ENCODE assay signal across 9 mouse cellular contexts in genomic region chr11:79083018-79083441, GRCm38 (mm10).
DNase-seq lines count a peak whose midpoint lies in the region; ATAC-seq lines count a peak whose summit lies in the region.
"Had no signal": no experiment of that assay in that cellular context is flagged by ENCODE, and none has a peak within 500 bp of the region (broad histone marks: within the 10 kb centered on the region; RNA-seq: fewer than 3 reads in every experiment).

No protein-coding gene starts in this region.

- peak overlapping the region; percentile 26 for H3K4me2 ChIP-seq in heart, embryonic 12.5 days
- H3K4me2 ChIP-seq in forebrain, embryonic 12.5 days = no peak overlapping the region
- H3K4me2 ChIP-seq: neural tube, embryonic 13.5 days had no signal

- H3K27me3 ChIP-seq in heart, embryonic 12.5 days (replicated peaks) = no peaks in the 10 kb centered on the region
- H3K27me3 ChIP-seq in forebrain, embryonic 12.5 days = no peaks in the 10 kb centered on the region
- H3K27me3 ChIP-seq: neural tube, embryonic 13.5 days had no signal

- intact Hi-C loops in left cerebral cortex, postnatal 4 days (cut with DNase I) = no loop called here

- H3K4me3 ChIP-seq in heart, embryonic 12.5 days = no peak overlapping the region
- no peak overlapping the region for H3K4me3 ChIP-seq in forebrain, embryonic 12.5 days (replicated peaks)
- H3K4me3 ChIP-seq: neural tube, embryonic 13.5 days had no signal

- peak; percentile 33 to 34 for DNase-seq in left cerebral cortex, adult 18-20 months (ENCODE audit: low spot score in 2 of 2)
- no peak for DNase-seq in left cerebral cortex, postnatal 4 days
- peak; percentile 67 to 81 for DNase-seq in kidney, postnatal 25 days
- peak; percentile 65 for DNase-seq in mesoderm, embryonic 11.5 days (ENCODE audit: low read depth, low spot score)
- no peak for DNase-seq in T-cell, adult 2 months (ENCODE audit: low spot score)

- peak overlapping the region; percentile 27 for H3K27ac ChIP-seq in heart, embryonic 12.5 days (ENCODE audit: poor library complexity, severe bottlenecking)
- H3K27ac ChIP-seq in forebrain, embryonic 12.5 days = no peak overlapping the region
- H3K27ac ChIP-seq: neural tube, embryonic 13.5 days had no signal

- WGBS in heart, embryonic 12.5 days = 33% methylated on average over 11 of the region's 11 CpGs
- WGBS in forebrain, embryonic 12.5 days = 83% methylated on average over 11 of the region's 11 CpGs

- peaks cover 86% of the 10 kb centered on the region for H3K4me1 ChIP-seq in heart, embryonic 12.5 days (replicated peaks)
- 0 out of 2 replicates have a peak, but pooled peaks cover 3% of the 10 kb centered on the region for H3K4me1 ChIP-seq in forebrain, embryonic 12.5 days

- no peaks in the 10 kb centered on the region for H3K36me3 ChIP-seq in heart, embryonic 12.5 days
- H3K36me3 ChIP-seq in forebrain, embryonic 12.5 days (replicated peaks) = no peaks in the 10 kb centered on the region
- H3K36me3 ChIP-seq: neural tube, embryonic 13.5 days had no signal

- H3K9ac ChIP-seq in heart, embryonic 12.5 days = 0 out of 2 replicates have a peak overlapping the region, but pooled peaks have one; percentile 3
- no peak overlapping the region for H3K9ac ChIP-seq in forebrain, embryonic 12.5 days
- H3K9ac ChIP-seq: neural tube, embryonic 13.5 days had no signal

- H3K9me3 ChIP-seq in heart, embryonic 12.5 days (replicated peaks) = no peaks in the 10 kb centered on the region
- H3K9me3 ChIP-seq in forebrain, embryonic 12.5 days = no peaks in the 10 kb centered on the region
- H3K9me3 ChIP-seq: neural tube, embryonic 13.5 days had no signal

- no peak; the same call in 1 of the 2 replicates for ATAC-seq in heart, embryonic 12.5 days (ENCODE audit: insufficient number of reproducible peaks, low FRiP score)
- no peak for ATAC-seq in forebrain, embryonic 12.5 days (ENCODE audit: low FRiP score)
- ATAC-seq in megakaryocyte progenitor cell, adult 5-6 weeks (replicated peaks; ENCODE audit: poor library complexity) = no peak

Comparison
In these comparisons a context has a peak if more than half of its experiments do, and no peak if none do; other contexts are left out.
1. DNase-seq: peak in left cerebral cortex, adult 18-20 months (2 of 2), kidney, postnatal 25 days (2 of 2) and mesoderm, embryonic 11.5 days (single experiment); none in left cerebral cortex, postnatal 4 days (single experiment) and T-cell, adult 2 months (single experiment).